Comparison of ENCODE assay signal across 25 mouse cellular contexts in the genomic region with DNA sequence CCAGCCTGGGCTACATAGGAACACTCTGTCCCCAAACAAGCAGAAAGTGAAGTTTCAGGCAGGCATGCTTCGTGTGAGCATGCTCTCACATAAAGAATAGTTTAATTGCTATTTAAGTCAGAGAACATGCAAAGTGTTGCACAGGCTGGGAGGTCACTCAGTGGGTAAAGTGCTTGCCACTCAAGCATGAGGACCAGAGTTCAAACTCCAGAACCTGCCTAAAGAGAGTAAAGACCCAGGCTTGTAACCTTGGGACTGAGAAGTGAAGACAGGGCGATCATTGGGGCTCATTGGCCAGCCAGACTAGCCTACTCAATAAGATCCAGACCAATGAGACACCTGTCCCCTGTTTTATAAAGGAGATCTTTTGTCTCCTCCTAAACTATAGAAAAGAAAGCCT. TPM values are rescaled to one million over a fixed set of nuclear protein-coding genes. Genes with fewer than 3 reads are reported as not detected.
"Had no signal": no experiment of that assay in that cellular context is flagged by ENCODE, and none has a peak within 500 bp of the region (broad histone marks: within the 10 kb centered on the region; RNA-seq: fewer than 3 reads in every experiment).

No protein-coding gene starts in this region.

- H3K4me3 ChIP-seq: midbrain, embryonic 10.5 days; midbrain, embryonic 12.5 days; myocyte; neural tube, embryonic 13.5 days; neural tube, embryonic 15.5 days had no signal

- H3K4me2 ChIP-seq: lung, embryonic 14.5 days; midbrain, embryonic 12.5 days; neural tube, embryonic 13.5 days; neural tube, embryonic 15.5 days had no signal

- DNase-seq: lung, adult 18-20 months; lung, embryonic 14.5 days; lung, postnatal 10 days; lung, postnatal 4 days; midbrain, embryonic 14.5 days; retina, postnatal 1 day; right cerebral cortex, adult 18-20 months; right cerebral cortex, postnatal 25 days; right cerebral cortex, postnatal 4 days; spleen, adult 18-20 months; thymus, adult 18-20 months; thymus, postnatal 14 days; thymus, postnatal 36 days had no signal

- H3K9me3 ChIP-seq: midbrain, embryonic 10.5 days; midbrain, embryonic 12.5 days; neural tube, embryonic 13.5 days; neural tube, embryonic 15.5 days had no signal

- H3K27me3 ChIP-seq: midbrain, embryonic 12.5 days; neural tube, embryonic 13.5 days; neural tube, embryonic 15.5 days had no signal

- H3K9ac ChIP-seq: lung, embryonic 14.5 days; midbrain, embryonic 12.5 days; neural tube, embryonic 13.5 days; neural tube, embryonic 15.5 days had no signal

- H3K36me3 ChIP-seq: midbrain, embryonic 10.5 days; midbrain, embryonic 12.5 days; neural tube, embryonic 13.5 days; neural tube, embryonic 15.5 days had no signal

- H3K4me1 ChIP-seq: midbrain, embryonic 10.5 days; midbrain, embryonic 12.5 days; neural tube, embryonic 13.5 days; neural tube, embryonic 15.5 days had no signal

- H3K27ac ChIP-seq: midbrain, embryonic 10.5 days; midbrain, embryonic 12.5 days; neural tube, embryonic 13.5 days; neural tube, embryonic 15.5 days had no signal

- ATAC-seq: midbrain, embryonic 16.5 days had no signal

RNA-seq across cellular contexts. Expression of gene Tchhl1, which starts 20.0 kb away (rescaled TPM):
- polyA plus RNA-seq: lung, embryonic 14.5 days; lung, embryonic 16.5 days; midbrain, embryonic 10.5 days; midbrain, embryonic 12.5 days; midbrain, embryonic 14.5 days; midbrain, embryonic 16.5 days; myocyte; neural tube, embryonic 11.5 days; neural tube, embryonic 13.5 days; neural tube, embryonic 15.5 days; small intestine, adult 2 months; stomach, embryonic 14.5 days; stomach, embryonic 16.5 days; thymus, postnatal 0 days had no signal

RNA-seq across cellular contexts. Expression of gene Tchh, which starts 46.4 kb away (rescaled TPM):
- polyA plus RNA-seq: small intestine, adult 2 months had no signal
